Mouse (Mus musculus) C2C12 (cell line): ENCODE measurements around the gene Thrap3. TPM values are rescaled to one million over a fixed set of nuclear protein-coding genes. Genes with fewer than 3 reads are reported as not detected.

ENCODE experiments used
- H3K27me3 ChIP-seq: one replicate; pipeline ENCODE4 v1.6.1; 2011; ENCODE audit not compliant: control insufficient read depth, insufficient read depth, insufficient read length
- H3K36me3 ChIP-seq: one replicate; pipeline ENCODE4 v1.6.1; 2011; ENCODE audit not compliant: control insufficient read depth, insufficient read depth
- H3K4me3 ChIP-seq: one replicate; pipeline ENCODE4 v1.5.1; 2011; ENCODE audit warnings: mild to moderate bottlenecking, control low read depth; ENCODE audit not compliant: poor library complexity, insufficient read depth, severe bottlenecking
- H3K79me2 ChIP-seq: one replicate; pipeline ENCODE4 v1.6.1; 2011; ENCODE audit not compliant: control insufficient read depth, insufficient read depth
- H3K79me3 ChIP-seq: one replicate; pipeline ENCODE4 v1.6.1; 2011; ENCODE audit warnings: low read depth, control low read depth
- H3ac ChIP-seq: one replicate; pipeline ENCODE3; 2011; ENCODE audit warnings: low read depth; ENCODE audit not compliant: control insufficient read depth, insufficient read length
- CEBPB ChIP-seq: IDR thresholded peaks from one replicate; pipeline ENCODE4 v1.6.1; 2011; ENCODE audit warnings: low read depth, mild to moderate bottlenecking, control low read depth, moderate library complexity
- CTCF ChIP-seq: IDR thresholded peaks from one replicate; pipeline ENCODE4 v1.5.1; 2011; ENCODE audit not compliant: control insufficient read depth, insufficient read depth, insufficient read length
- FOSL1 ChIP-seq: IDR thresholded peaks from one replicate; pipeline ENCODE4 v1.8.0; 2011; ENCODE audit warnings: mild to moderate bottlenecking, low read length; ENCODE audit not compliant: poor library complexity, insufficient read depth, severe bottlenecking
- MAX ChIP-seq: IDR thresholded peaks from one replicate; pipeline ENCODE4 v1.6.1; 2011; ENCODE audit warnings: mild to moderate bottlenecking, control low read depth
- MYOD1 ChIP-seq: IDR thresholded peaks from one replicate; pipeline ENCODE4 v1.6.1; 2011; ENCODE audit warnings: low read depth; ENCODE audit not compliant: control insufficient read depth, insufficient read length
- MYOG ChIP-seq: IDR thresholded peaks from one replicate; pipeline ENCODE4 v1.6.1; 2011; ENCODE audit not compliant: control insufficient read depth, insufficient read length; ENCODE audit errors: extremely low read depth
- USF1 ChIP-seq: IDR thresholded peaks from one replicate; pipeline ENCODE4 v1.6.1; 2011; ENCODE audit warnings: low read depth, mild to moderate bottlenecking, control low read depth, moderate library complexity
- polyA plus RNA-seq: library from polyadenylated mRNA; unstranded; fragments of >200 nt; fragmentation: generic; extraction: Trizol; gene quantifications from one replicate; pipeline ENCODE4 v1.2.1, GENCODE M21; 2012; ENCODE audit warnings: missing spikeins

Thrap3 gene
- polyA plus RNA-seq, 1 experiment: 85.7 TPM

GRCm38 (mm10) chr4:126155183-126155582, 47.4 kb downstream of the Thrap3 start:
- Histone ChIP-seq H3ac (no peak overlapping the region), H3K79me3 (no peaks in the 10 kb centered on the region), H3K36me3 (peaks cover 7% of the 10 kb centered on the region), H3K79me2 (no peaks in the 10 kb centered on the region), H3K4me3 (no peak overlapping the region), H3K27me3 (no peaks in the 10 kb centered on the region)
- TF ChIP-seq MYOD1 (no peak), MAX (no peak), CTCF (no peak), CEBPB (no peak), USF1 (no peak), FOSL1 (no peak), MYOG (no peak)

GRCm38 (mm10) chr4:126152864-126153263, 49.7 kb downstream of the Thrap3 start:
- Histone ChIP-seq H3K27me3 (no peaks in the 10 kb centered on the region), H3K4me3 (no peak overlapping the region), H3K36me3 (peaks cover 7% of the 10 kb centered on the region), H3K79me3 (peaks cover 3% of the 10 kb centered on the region), H3K79me2 (peaks cover 14% of the 10 kb centered on the region), H3ac (no peak overlapping the region)
- TF ChIP-seq FOSL1 (no peak), USF1 (no peak), MAX (no peak), CTCF (no peak), MYOD1 (no peak), MYOG (no peak), CEBPB (no peak)

- Histone ChIP-seq H3K36me3 (peaks cover 7% of the 10 kb centered on the region), H3K79me2 (peaks cover 14% of the 10 kb centered on the region), H3K79me3 (peaks cover 3% of the 10 kb centered on the region), H3K27me3 (no peaks in the 10 kb centered on the region), H3K4me3 (no peak overlapping the region), H3ac (no peak overlapping the region)
- TF ChIP-seq CEBPB (no peak), MYOD1 (no peak), CTCF (no peak), MYOG (no peak), FOSL1 (no peak), USF1 (no peak)
Measured at GRCm38 (mm10) chr4:126151701-126152440, 50.7 kb downstream of the Thrap3 start.

GRCm38 (mm10) chr4:126150949-126151320, 51.6 kb downstream of the Thrap3 start:
- Histone ChIP-seq H3K79me3 (peaks cover 3% of the 10 kb centered on the region), H3K4me3 (no peak overlapping the region), H3K79me2 (peaks cover 14% of the 10 kb centered on the region), H3ac (no peak overlapping the region), H3K27me3 (no peaks in the 10 kb centered on the region), H3K36me3 (peaks cover 7% of the 10 kb centered on the region)
- TF ChIP-seq CEBPB (no peak), CTCF (no peak), MAX (no peak), USF1 (no peak), FOSL1 (no peak), MYOD1 (no peak), MYOG (no peak)

GRCm38 (mm10) chr4:126150297-126150948, 52.1 kb downstream of the Thrap3 start:
- no peak overlapping the region for H3K4me3 ChIP-seq

GRCm38 (mm10) chr4:126149798-126150197, 52.8 kb downstream of the Thrap3 start:
- peaks cover 14% of the 10 kb centered on the region for H3K79me2 ChIP-seq
- H3K79me3 ChIP-seq: peaks cover 3% of the 10 kb centered on the region
- no peak overlapping the region for H3ac ChIP-seq
- no peaks in the 10 kb centered on the region for H3K27me3 ChIP-seq
- peaks cover 7% of the 10 kb centered on the region for H3K36me3 ChIP-seq
- no peak for TF ChIP-seq CTCF
- no peak for TF ChIP-seq CEBPB
- TF ChIP-seq MYOG: no peak
- no peak for TF ChIP-seq MYOD1
- no peak for TF ChIP-seq USF1
- no peak for TF ChIP-seq MAX
- no peak overlapping the region for H3K4me3 ChIP-seq

More at GRCm38 (mm10) chr4:126150297-126150948, 52.1 kb downstream of the Thrap3 start:
- H3ac ChIP-seq: no peak overlapping the region
- peaks cover 14% of the 10 kb centered on the region for H3K79me2 ChIP-seq
- H3K36me3 ChIP-seq: peaks cover 7% of the 10 kb centered on the region
- H3K27me3 ChIP-seq: no peaks in the 10 kb centered on the region
- peaks cover 3% of the 10 kb centered on the region for H3K79me3 ChIP-seq
- peak; percentile 97 for TF ChIP-seq MAX
- TF ChIP-seq FOSL1: no peak
